Mouse (Mus musculus): ENCODE measurements at regions not wholly inside any gene's neighbourhood (a gene's known extent, or its start where the extent isn't known, plus 50 kb on each side); places are given as distances from the start of the nearest gene placed in this dataset.

GRCm38 (mm10) chr12:73447172-73447571 is 99.0 kb downstream of the Tmem30b start:
- peaks cover 4% of the 10 kb centered on the region; the same call in 1 of the 2 replicates for H3K4me1 ChIP-seq (ENCODE audit: control insufficient read depth, insufficient read depth, low read length)
- WGBS: 97% methylated on average over 6 of the region's 6 CpGs
- no peak overlapping the region for H3K27ac ChIP-seq (ENCODE audit: insufficient read depth, low read length)
- H3K27me3 ChIP-seq (ENCODE audit: control insufficient read depth, insufficient read depth, low read length): no peaks in the 10 kb centered on the region; the same call in 1 of the 2 replicates
- H3K4me3 ChIP-seq (replicated peaks; ENCODE audit: insufficient read depth, low read depth, low read length): no peak overlapping the region
- no peak for DNase-seq
- no peak for TF ChIP-seq CTCF (IDR thresholded peaks at IDR 0.05; ENCODE audit: borderline replicate concordance, insufficient read depth, low read depth, low read length)
- no peak for TF ChIP-seq POLR2A (IDR thresholded peaks at IDR 0.05; ENCODE audit: borderline replicate concordance, insufficient read depth, low read length)

GRCm38 (mm10) chr12:73446148-73446547 is 100.0 kb downstream of the Tmem30b start:
- H3K27ac ChIP-seq (ENCODE audit: insufficient read depth, low read length): no peak overlapping the region
- TF ChIP-seq POLR2A (IDR thresholded peaks at IDR 0.05; ENCODE audit: borderline replicate concordance, insufficient read depth, low read length) (no peak), CTCF (IDR thresholded peaks at IDR 0.05; ENCODE audit: borderline replicate concordance, insufficient read depth, low read depth, low read length) (no peak)
- H3K4me3 ChIP-seq (replicated peaks; ENCODE audit: insufficient read depth, low read depth, low read length): no peak overlapping the region
- no peak for DNase-seq
- whole genome bisulfite sequencing: 94% methylated on average over 7 of the region's 7 CpGs
- H3K4me1 ChIP-seq (ENCODE audit: control insufficient read depth, insufficient read depth, low read length): peaks cover 4% of the 10 kb centered on the region; the same call in 1 of the 2 replicates
- no peaks in the 10 kb centered on the region for H3K27me3 ChIP-seq (ENCODE audit: control insufficient read depth, insufficient read depth, low read length)

GRCm38 (mm10) chr12:73445562-73445961 is 100.6 kb downstream of the Tmem30b start:
- WGBS: 89% methylated on average over 10 of the region's 10 CpGs
- Histone ChIP-seq H3K27ac (ENCODE audit: insufficient read depth, low read length) (no peak overlapping the region), H3K27me3 (ENCODE audit: control insufficient read depth, insufficient read depth, low read length) (no peaks in the 10 kb centered on the region), H3K4me3 (replicated peaks; ENCODE audit: insufficient read depth, low read depth, low read length) (no peak overlapping the region), H3K4me1 (ENCODE audit: control insufficient read depth, insufficient read depth, low read length) (peaks cover under 1% of the 10 kb centered on the region; the same call in 1 of the 2 replicates)
- no peak for DNase-seq
- TF ChIP-seq CTCF (IDR thresholded peaks at IDR 0.05; ENCODE audit: borderline replicate concordance, insufficient read depth, low read depth, low read length) (no peak), POLR2A (IDR thresholded peaks at IDR 0.05; ENCODE audit: borderline replicate concordance, insufficient read depth, low read length) (no peak)

- TF ChIP-seq POLR2A (IDR thresholded peaks at IDR 0.05; ENCODE audit: borderline replicate concordance, insufficient read depth, low read length): no peak
- TF ChIP-seq CTCF (IDR thresholded peaks at IDR 0.05; ENCODE audit: borderline replicate concordance, insufficient read depth, low read depth, low read length): no peak
- Histone ChIP-seq H3K4me1 (ENCODE audit: control insufficient read depth, insufficient read depth, low read length) (no peaks in the 10 kb centered on the region), H3K27ac (ENCODE audit: insufficient read depth, low read length) (no peak overlapping the region), H3K4me3 (replicated peaks; ENCODE audit: insufficient read depth, low read depth, low read length) (no peak overlapping the region), H3K27me3 (ENCODE audit: control insufficient read depth, insufficient read depth, low read length) (no peaks in the 10 kb centered on the region)
- no peak for DNase-seq
- WGBS: 70% methylated on average over 10 of the region's 10 CpGs
Measured at GRCm38 (mm10) chr12:73445128-73445527, 101.1 kb downstream of the Tmem30b start.

- Histone ChIP-seq H3K27ac (ENCODE audit: insufficient read depth, low read length) (no peak overlapping the region), H3K4me3 (replicated peaks; ENCODE audit: insufficient read depth, low read depth, low read length) (no peak overlapping the region), H3K27me3 (ENCODE audit: control insufficient read depth, insufficient read depth, low read length) (no peaks in the 10 kb centered on the region), H3K4me1 (ENCODE audit: control insufficient read depth, insufficient read depth, low read length) (no peaks in the 10 kb centered on the region)
- 63% methylated on average over 1 of the region's 1 CpGs for WGBS
- TF ChIP-seq CTCF (IDR thresholded peaks at IDR 0.05; ENCODE audit: borderline replicate concordance, insufficient read depth, low read depth, low read length) (no peak), POLR2A (IDR thresholded peaks at IDR 0.05; ENCODE audit: borderline replicate concordance, insufficient read depth, low read length) (no peak)
- DNase-seq: no peak
Measured at GRCm38 (mm10) chr12:73441326-73441725, 104.9 kb downstream of the Tmem30b start.

- DNase-seq: no peak
- whole genome bisulfite sequencing: 71% methylated on average over 10 of the region's 10 CpGs
- Histone ChIP-seq H3K4me3 (replicated peaks; ENCODE audit: insufficient read depth, low read depth, low read length) (no peak overlapping the region), H3K27ac (ENCODE audit: insufficient read depth, low read length) (no peak overlapping the region), H3K27me3 (ENCODE audit: control insufficient read depth, insufficient read depth, low read length) (no peaks in the 10 kb centered on the region), H3K4me1 (ENCODE audit: control insufficient read depth, insufficient read depth, low read length) (no peaks in the 10 kb centered on the region)
- TF ChIP-seq POLR2A (IDR thresholded peaks at IDR 0.05; ENCODE audit: borderline replicate concordance, insufficient read depth, low read length): no peak
- TF ChIP-seq CTCF (IDR thresholded peaks at IDR 0.05; ENCODE audit: borderline replicate concordance, insufficient read depth, low read depth, low read length): no peak
Measured at GRCm38 (mm10) chr12:73434684-73435083, 111.5 kb downstream of the Tmem30b start.

- TF ChIP-seq POLR2A (IDR thresholded peaks at IDR 0.05; ENCODE audit: borderline replicate concordance, insufficient read depth, low read length) (no peak), CTCF (IDR thresholded peaks at IDR 0.05; ENCODE audit: borderline replicate concordance, insufficient read depth, low read depth, low read length) (no peak)
- no peak overlapping the region for H3K27ac ChIP-seq (ENCODE audit: insufficient read depth, low read length)
- no peaks in the 10 kb centered on the region for H3K27me3 ChIP-seq (ENCODE audit: control insufficient read depth, insufficient read depth, low read length)
- DNase-seq: no peak
- H3K4me1 ChIP-seq (ENCODE audit: control insufficient read depth, insufficient read depth, low read length): no peaks in the 10 kb centered on the region
- 86% methylated on average over 5 of the region's 5 CpGs for WGBS
- no peak overlapping the region for H3K4me3 ChIP-seq (replicated peaks; ENCODE audit: insufficient read depth, low read depth, low read length)
Measured at GRCm38 (mm10) chr12:73432546-73432945, 113.6 kb downstream of the Tmem30b start.

- H3K27me3 ChIP-seq (ENCODE audit: control insufficient read depth, insufficient read depth, low read length): no peaks in the 10 kb centered on the region
- no peak for TF ChIP-seq POLR2A (IDR thresholded peaks at IDR 0.05; ENCODE audit: borderline replicate concordance, insufficient read depth, low read length)
- no peak for TF ChIP-seq CTCF (IDR thresholded peaks at IDR 0.05; ENCODE audit: borderline replicate concordance, insufficient read depth, low read depth, low read length)
- H3K27ac ChIP-seq (ENCODE audit: insufficient read depth, low read length): no peak overlapping the region
- WGBS: 75% methylated on average over 12 of the region's 12 CpGs
- H3K4me3 ChIP-seq (replicated peaks; ENCODE audit: insufficient read depth, low read depth, low read length): no peak overlapping the region
- no peaks in the 10 kb centered on the region for H3K4me1 ChIP-seq (ENCODE audit: control insufficient read depth, insufficient read depth, low read length)
- no peak for DNase-seq
Measured at GRCm38 (mm10) chr12:73428171-73428570, 118.0 kb downstream of the Tmem30b start.

Data from cerebellum, adult 2 months (tissue).